Mouse (Mus musculus): ENCODE measurements at regions not wholly inside any gene's neighbourhood (a gene's known extent, or its start where the extent isn't known, plus 50 kb on each side); places are given as distances from the start of the nearest gene placed in this dataset.
A peak's percentile ranks its signal among the peaks of the same experiment; 100 is the strongest.

- no peak for DNase-seq (ENCODE audit: low spot score in 2 of 2)
These were observed 238.6 kb upstream of the Jmjd1c start for GRCm38 (mm10) chr10:66857330-66857729.

- DNase-seq (ENCODE audit: low spot score in 2 of 2): no peak
These were observed 234.5 kb upstream of the Jmjd1c start for GRCm38 (mm10) chr10:66861421-66861820.

GRCm38 (mm10) chr10:66864161-66864862 is 231.6 kb upstream of the Jmjd1c start:
- DNase-seq (ENCODE audit: low spot score in 2 of 2): peak; percentile 7 to 33

- no peak for DNase-seq (ENCODE audit: low spot score in 2 of 2)
These were observed 230.8 kb upstream of the Jmjd1c start for GRCm38 (mm10) chr10:66865010-66865582.

- no peak for DNase-seq (ENCODE audit: low spot score in 2 of 2)
These were observed 224.7 kb upstream of the Jmjd1c start for GRCm38 (mm10) chr10:66871133-66871664.

- no peak for DNase-seq (ENCODE audit: low spot score in 2 of 2)
These were observed 224.3 kb upstream of the Jmjd1c start for GRCm38 (mm10) chr10:66871673-66872072.

- no peak for DNase-seq (ENCODE audit: low spot score in 2 of 2)
These were observed 222.5 kb upstream of the Jmjd1c start for GRCm38 (mm10) chr10:66873468-66873867.

GRCm38 (mm10) chr10:66879071-66879470 is 216.9 kb upstream of the Jmjd1c start:
- DNase-seq (ENCODE audit: low spot score in 2 of 2): no peak

- DNase-seq (ENCODE audit: low spot score in 2 of 2): no peak
These were observed 213.1 kb upstream of the Jmjd1c start for GRCm38 (mm10) chr10:66882825-66883224.

GRCm38 (mm10) chr10:66885575-66885974 is 210.3 kb upstream of the Jmjd1c start:
- no peak for DNase-seq (ENCODE audit: low spot score in 2 of 2)

GRCm38 (mm10) chr10:66889786-66890555 is 206.0 kb upstream of the Jmjd1c start:
- DNase-seq (ENCODE audit: low spot score in 2 of 2): no peak

GRCm38 (mm10) chr10:66891811-66892210 is 204.1 kb upstream of the Jmjd1c start:
- no peak for DNase-seq (ENCODE audit: low spot score in 2 of 2)

GRCm38 (mm10) chr10:66893836-66894235 is 202.1 kb upstream of the Jmjd1c start:
- DNase-seq (ENCODE audit: low spot score in 2 of 2): no peak

GRCm38 (mm10) chr10:66896698-66897622 is 199.0 kb upstream of the Jmjd1c start:
- no peak for DNase-seq (ENCODE audit: low spot score in 2 of 2)

GRCm38 (mm10) chr10:66899724-66900123 is 196.2 kb upstream of the Jmjd1c start:
- no peak for DNase-seq (ENCODE audit: low spot score in 2 of 2)

- DNase-seq (ENCODE audit: low spot score in 2 of 2): no peak
These were observed 195.1 kb upstream of the Jmjd1c start for GRCm38 (mm10) chr10:66900781-66901180.

GRCm38 (mm10) chr10:66901873-66902272 is 194.1 kb upstream of the Jmjd1c start:
- DNase-seq (ENCODE audit: low spot score in 2 of 2): no peak

- no peak for DNase-seq (ENCODE audit: low spot score in 2 of 2)
These were observed 191.2 kb upstream of the Jmjd1c start for GRCm38 (mm10) chr10:66904552-66905367.

GRCm38 (mm10) chr10:66907842-66908241 is 188.1 kb upstream of the Jmjd1c start:
- DNase-seq (ENCODE audit: low spot score in 2 of 2): no peak

- DNase-seq (ENCODE audit: low spot score in 2 of 2): peak in 1 of 2 experiments; percentile 59
These were observed 186.6 kb upstream of the Jmjd1c start for GRCm38 (mm10) chr10:66909204-66909889.

Data from spleen, postnatal 10 days (tissue).